1 mouse cellular context compared by ENCODE assay signal in genomic region chr17:56305156-56305555, GRCm38 (mm10).
TF ChIP-seq lines count a peak whose summit lies in the region.

No protein-coding gene starts in this region.

TF ChIP-seq in MEL, 35 proteins besides CTCF, POLR2A, EP300 and RAD21:
- TF ChIP-seq MXI1 (IDR thresholded peaks at IDR 0.05; ENCODE audit: low read depth, low read length), result 0 out of 2 replicates have a peak, but pooled peaks have one; percentile 27
- no peak for TF ChIP-seq TCF12 (IDR thresholded peaks at IDR 0.05; ENCODE audit: low read depth, low read length)
- no peak for TF ChIP-seq USF1 (IDR thresholded peaks at IDR 0.05; ENCODE audit: low read depth, low read length)
- TF ChIP-seq SIN3A (IDR thresholded peaks at IDR 0.05; ENCODE audit: low read length), result 0 out of 2 replicates have a peak, but pooled peaks have one; percentile 23
- no peak for TF ChIP-seq ZNF384 (IDR thresholded peaks at IDR 0.05; ENCODE audit: low read depth, low read length)
- no peak for TF ChIP-seq MYC (IDR thresholded peaks at IDR 0.05; ENCODE audit: low read depth, low read length)
- TF ChIP-seq ELF1 (IDR thresholded peaks at IDR 0.05; ENCODE audit: low read depth, low read length), result no peak
